Mouse (Mus musculus) ES-Bruce4 (cell line): Measurements from ENCODE around the gene Smug1.

Experiments
- CTCF ChIP-seq: IDR thresholded peaks from one replicate; pipeline ENCODE4 v1.8.1; 2011; ENCODE audit warnings: low read depth, low read length
- POLR2A ChIP-seq: IDR thresholded peaks from one replicate; pipeline ENCODE4 v1.8.1; 2011; ENCODE audit warnings: low read length; ENCODE audit not compliant: insufficient read depth

DNA sequence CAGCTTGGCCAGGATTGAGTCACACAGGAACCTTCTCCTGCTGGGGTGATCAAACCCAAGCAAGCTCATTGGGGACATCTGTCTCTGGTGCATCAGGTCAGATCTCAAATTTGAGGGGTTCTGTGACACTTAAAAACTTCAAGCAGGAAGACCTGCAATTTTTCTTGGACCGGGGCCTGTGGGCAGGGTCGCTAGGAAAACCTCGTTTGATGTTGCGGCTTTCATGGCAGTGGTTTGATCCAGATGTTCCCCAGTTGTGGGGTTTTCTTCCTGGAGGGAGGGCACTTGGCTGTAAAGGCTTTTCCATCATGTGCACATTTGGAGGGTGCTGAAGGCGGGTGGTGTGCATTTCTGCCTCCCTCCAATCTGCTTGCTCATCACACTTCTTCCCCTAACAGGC lies 51.2 kb downstream of the Smug1 start:
- TF ChIP-seq CTCF (no peak), POLR2A (no peak)
